Mouse (Mus musculus) erythroblast, embryonic 14.5 days (primary cell): ENCODE data around the gene Xpnpep3. TPM values are rescaled to one million over a fixed set of nuclear protein-coding genes. Genes with fewer than 3 reads are reported as not detected.

ENCODE experiments used
- H3K27me3 ChIP-seq: 2 replicates; pipeline ENCODE4 v1.6.1; 2012; ENCODE audit warnings: inconsistent platforms; ENCODE audit not compliant: control insufficient read depth
- H3K36me3 ChIP-seq: 2 replicates; pipeline ENCODE4 v1.6.1; 2012; ENCODE audit warnings: mild to moderate bottlenecking, inconsistent platforms; ENCODE audit not compliant: control insufficient read depth
- H3K4me1 ChIP-seq: 2 replicates; pipeline ENCODE4 v1.6.1; 2012; ENCODE audit warnings: inconsistent platforms; ENCODE audit not compliant: control insufficient read depth
- H3K4me3 ChIP-seq: replicated peaks from 2 replicates; pipeline ENCODE3; 2012; ENCODE audit warnings: moderate library complexity, mild to moderate bottlenecking, inconsistent platforms
- H3K9me3 ChIP-seq: 2 replicates; pipeline ENCODE4 v1.6.1; 2012; ENCODE audit warnings: low read length, inconsistent platforms, mixed read lengths; ENCODE audit not compliant: control insufficient read depth
- GATA1 ChIP-seq: IDR thresholded peaks from 2 replicates; pipeline ENCODE4 v1.6.1; 2012; ENCODE audit warnings: low read length, inconsistent platforms, mixed read lengths
- TAL1 ChIP-seq: IDR thresholded peaks from 3 replicates; pipeline ENCODE4 v1.6.1; 2012; ENCODE audit warnings: low read length, inconsistent platforms, mixed read lengths
- polyA plus RNA-seq: library from polyadenylated mRNA; stranded (reverse); fragments of >175 nt; gene quantifications from 2 replicates; pipeline ENCODE4 v1.2.3, GENCODE M21; 2012

Xpnpep3 gene
- polyA plus RNA-seq, 1 experiment: 0.03 TPM

DNA sequence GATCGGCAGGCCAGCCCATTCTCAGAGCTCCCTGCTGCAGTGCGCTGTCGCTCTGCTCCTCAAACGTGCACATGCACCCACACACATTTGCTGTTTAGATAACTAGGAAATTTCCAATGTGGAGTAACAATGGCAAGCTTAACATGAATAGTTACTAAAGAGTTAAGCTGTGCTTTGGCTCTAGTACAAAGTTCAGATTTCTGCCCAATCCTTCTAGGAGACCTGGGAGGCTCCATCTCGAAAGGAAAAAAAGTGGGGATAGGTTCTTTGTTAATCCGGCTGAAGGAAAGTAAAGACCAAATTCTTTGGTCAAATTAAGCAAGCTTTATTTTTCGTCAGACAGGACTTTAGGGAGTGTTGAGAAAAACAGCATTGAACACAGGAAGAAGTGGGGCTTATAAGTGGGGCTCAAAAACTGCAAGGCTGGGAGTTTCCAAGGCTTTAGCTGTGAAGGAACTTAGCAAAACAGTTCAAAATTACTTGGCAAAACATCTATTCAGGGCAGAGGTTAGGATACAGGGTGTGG is 22.3 kb downstream of the Xpnpep3 start:
- no peaks in the 10 kb centered on the region for H3K9me3 ChIP-seq
- H3K4me1 ChIP-seq: peaks cover 28% of the 10 kb centered on the region
- H3K4me3 ChIP-seq: no peak overlapping the region
- H3K36me3 ChIP-seq: peaks cover 22% of the 10 kb centered on the region
- no peak for TF ChIP-seq GATA1
- no peak for TF ChIP-seq TAL1
- no peaks in the 10 kb centered on the region for H3K27me3 ChIP-seq

- Histone ChIP-seq H3K36me3 (peaks cover 25% of the 10 kb centered on the region), H3K9me3 (no peaks in the 10 kb centered on the region), H3K4me3 (no peak overlapping the region), H3K27me3 (no peaks in the 10 kb centered on the region), H3K4me1 (peaks cover 18% of the 10 kb centered on the region)
- TF ChIP-seq GATA1: no peak
- no peak for TF ChIP-seq TAL1
Observed at GRCm38 (mm10) chr15:81425311-81425710, 25.4 kb downstream of the Xpnpep3 start.

- H3K4me1 ChIP-seq: peaks cover 13% of the 10 kb centered on the region
- no peak overlapping the region for H3K4me3 ChIP-seq
- peaks cover 43% of the 10 kb centered on the region for H3K36me3 ChIP-seq
- TF ChIP-seq TAL1 (no peak), GATA1 (no peak)
- H3K9me3 ChIP-seq: no peaks in the 10 kb centered on the region
- H3K27me3 ChIP-seq: no peaks in the 10 kb centered on the region
Observed at GRCm38 (mm10) chr15:81427947-81428346, 28.0 kb downstream of the Xpnpep3 start.

- H3K4me1 ChIP-seq: peaks cover 4% of the 10 kb centered on the region
- H3K36me3 ChIP-seq: peaks cover 50% of the 10 kb centered on the region
- no peak overlapping the region for H3K4me3 ChIP-seq
- no peak for TF ChIP-seq GATA1
- no peak for TF ChIP-seq TAL1
- H3K9me3 ChIP-seq: no peaks in the 10 kb centered on the region
- H3K27me3 ChIP-seq: no peaks in the 10 kb centered on the region
Observed at GRCm38 (mm10) chr15:81431195-81431594, 31.3 kb downstream of the Xpnpep3 start.

- Histone ChIP-seq H3K4me1 (no peaks in the 10 kb centered on the region; the same call in 1 of the 2 replicates), H3K27me3 (no peaks in the 10 kb centered on the region), H3K36me3 (peaks cover 38% of the 10 kb centered on the region)
Observed at GRCm38 (mm10) chr15:81438345-81438744, 38.4 kb downstream of the Xpnpep3 start.

DNA sequence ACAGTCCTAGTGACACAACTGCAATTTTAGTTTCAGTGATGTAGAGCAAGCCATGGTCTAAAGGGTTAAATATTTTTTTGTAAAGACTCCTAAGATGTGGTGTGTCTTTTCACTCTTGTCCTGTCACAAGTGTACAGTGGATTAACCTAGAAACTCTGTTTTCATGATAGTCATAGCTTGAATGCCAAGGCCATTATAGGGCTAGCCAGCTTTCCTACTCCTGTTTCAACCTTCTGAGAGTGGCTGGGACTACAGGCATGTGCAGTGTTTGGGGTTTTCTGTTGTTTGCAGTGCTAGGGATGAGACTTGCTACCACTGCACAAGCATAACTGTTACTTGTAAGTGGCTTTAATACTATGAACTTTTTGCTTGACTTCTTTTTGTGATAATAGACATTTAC is 39.3 kb downstream of the Xpnpep3 start:
- H3K4me3 ChIP-seq: no peak overlapping the region
- TF ChIP-seq GATA1: no peak
- no peak for TF ChIP-seq TAL1
- no peaks in the 10 kb centered on the region for H3K27me3 ChIP-seq
- peaks cover 44% of the 10 kb centered on the region for H3K36me3 ChIP-seq
- H3K4me1 ChIP-seq: no peaks in the 10 kb centered on the region; the same call in 1 of the 2 replicates
- no peaks in the 10 kb centered on the region for H3K9me3 ChIP-seq

More at GRCm38 (mm10) chr15:81438345-81438744, 38.4 kb downstream of the Xpnpep3 start:
- TF ChIP-seq GATA1 (no peak), TAL1 (no peak)
- Histone ChIP-seq H3K9me3 (no peaks in the 10 kb centered on the region), H3K4me3 (no peak overlapping the region)

DNA sequence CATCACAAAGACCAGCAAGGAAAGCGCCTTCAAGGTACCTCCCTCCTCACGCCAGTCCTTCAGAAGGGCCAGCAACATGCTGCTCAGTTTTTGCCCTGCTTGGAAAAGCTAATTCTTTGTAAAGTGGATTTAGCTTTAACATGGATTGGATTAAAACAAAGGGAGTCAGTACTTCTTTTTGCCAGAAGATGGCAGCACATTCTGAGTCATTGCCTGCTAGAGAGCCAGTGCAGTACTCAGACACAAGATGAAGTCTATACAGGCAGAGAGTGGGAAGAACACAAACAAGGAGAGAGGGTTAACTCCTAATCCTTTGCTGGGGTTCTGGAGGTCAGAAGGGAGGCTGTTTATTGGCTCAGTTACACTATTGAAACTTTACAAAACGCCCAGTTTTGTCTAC is 48.5 kb downstream of the Xpnpep3 start:
- no peaks in the 10 kb centered on the region for H3K9me3 ChIP-seq
- peaks cover 65% of the 10 kb centered on the region for H3K36me3 ChIP-seq
- no peak overlapping the region for H3K4me3 ChIP-seq
- no peaks in the 10 kb centered on the region for H3K27me3 ChIP-seq
- no peaks in the 10 kb centered on the region for H3K4me1 ChIP-seq
- TF ChIP-seq GATA1: no peak
- TF ChIP-seq TAL1: no peak

DNA sequence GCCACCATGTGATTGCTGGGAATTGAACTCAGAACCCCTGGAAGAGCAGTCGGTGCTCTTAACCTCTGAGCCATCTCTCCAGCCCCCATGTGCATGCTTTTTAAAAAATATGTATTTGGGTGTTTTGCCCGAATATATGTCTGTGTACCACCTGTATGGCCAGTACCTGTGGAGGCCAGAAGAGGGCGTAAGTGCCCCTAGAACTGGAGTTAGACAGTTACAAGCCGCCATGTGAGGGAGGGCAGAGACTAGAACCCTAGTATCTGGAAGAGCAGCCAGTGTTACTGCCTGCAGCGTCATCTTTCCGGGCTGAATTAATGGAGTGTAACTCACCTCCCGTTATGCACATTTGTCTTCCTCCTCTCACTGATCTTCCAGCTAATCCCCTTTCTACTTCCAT is 61.6 kb downstream of the Xpnpep3 start:
- peaks cover 15% of the 10 kb centered on the region for H3K9me3 ChIP-seq
- peaks cover 11% of the 10 kb centered on the region for H3K4me1 ChIP-seq
- peaks cover 13% of the 10 kb centered on the region for H3K36me3 ChIP-seq
- no peak for TF ChIP-seq TAL1
- no peak for TF ChIP-seq GATA1
- H3K27me3 ChIP-seq: no peaks in the 10 kb centered on the region
- H3K4me3 ChIP-seq: no peak overlapping the region

GRCm38 (mm10) chr15:81465016-81465660 is 65.2 kb downstream of the Xpnpep3 start:
- Histone ChIP-seq H3K4me3 (peak overlapping the region; percentile 90), H3K36me3 (peaks cover 26% of the 10 kb centered on the region), H3K4me1 (peaks cover 32% of the 10 kb centered on the region), H3K27me3 (no peaks in the 10 kb centered on the region), H3K9me3 (peaks cover 13% of the 10 kb centered on the region)
- TF ChIP-seq TAL1 (no peak), GATA1 (no peak)
